Mouse (Mus musculus) spleen, embryonic (tissue): ENCODE measurements around the gene Serpinc1.

Experiments used
- CTCF ChIA-PET: fragments of 350-600 bp; sonication (Branson Sonifier 250); formaldehyde crosslinking; loops from one replicate; lab custom pipeline; 2022; lab: Charles Lee

Gene Serpinc1

DNA sequence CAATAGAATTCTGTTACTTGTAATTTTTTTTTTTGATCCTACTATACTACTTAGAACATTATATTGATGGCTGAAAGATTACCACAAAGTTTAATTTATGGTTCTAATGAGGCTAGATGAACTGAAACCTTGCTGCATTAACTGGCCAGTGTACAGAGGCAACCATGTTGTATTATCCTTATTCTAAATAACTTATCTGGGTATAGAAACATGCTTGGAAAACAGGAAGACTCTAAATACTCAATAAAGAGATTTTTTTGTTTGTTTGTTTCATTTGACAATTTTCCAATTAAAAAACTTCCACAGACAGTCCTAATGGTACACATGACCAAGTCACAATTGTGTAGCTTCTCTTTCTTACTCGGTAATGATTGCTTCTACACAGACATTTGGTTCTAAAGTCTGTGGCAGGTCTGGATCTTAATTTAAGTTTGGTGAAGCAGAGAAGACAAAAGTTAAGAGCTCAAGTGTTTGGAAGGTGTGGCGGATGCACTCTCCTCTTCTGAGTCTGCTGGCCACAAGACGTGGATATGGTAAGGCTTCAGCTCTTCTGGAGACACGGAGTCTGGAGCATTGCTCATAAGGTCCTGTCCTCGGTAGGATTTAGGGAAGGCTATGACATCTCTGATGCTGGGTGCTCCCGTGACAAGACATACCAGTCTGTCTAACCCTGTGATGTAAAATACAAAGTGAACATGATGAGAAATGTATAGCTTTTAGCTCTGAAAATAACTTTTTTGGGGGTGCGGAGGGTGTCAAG lies 63.1 kb downstream of the Serpinc1 start:
- CTCF ChIA-PET = interaction anchor here (0.7 kb wide), 2 partner anchors 9 to 10 kb away, joined by 3 to 5 read pairs; no protein-coding TSS in a partner anchor

DNA sequence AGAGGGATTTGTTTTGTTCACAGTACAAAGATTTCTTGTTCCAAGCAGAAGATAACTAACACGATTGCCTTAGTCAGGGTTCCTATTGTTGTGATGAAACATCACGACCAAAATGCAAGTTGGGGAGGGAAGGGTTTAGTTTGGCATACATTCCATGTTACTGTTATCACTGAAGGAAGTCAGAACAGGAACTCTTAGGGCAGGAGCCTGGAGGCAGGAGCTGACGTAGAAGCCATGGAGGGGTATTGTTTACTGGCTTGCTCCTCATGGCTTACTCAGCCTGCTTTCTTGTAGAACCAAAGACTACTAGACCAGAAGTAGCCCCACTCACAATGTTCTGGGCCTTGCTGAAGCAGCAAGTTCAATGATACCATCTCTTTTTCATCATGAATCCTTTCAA lies 68.6 kb downstream of the Serpinc1 start:
- CTCF ChIA-PET = no interaction called here
